Mouse (Mus musculus) embryonic facial prominence, embryonic 11.5 days (tissue): ENCODE results near the gene Acad9. TPM values are rescaled to one million over a fixed set of nuclear protein-coding genes. Genes with fewer than 3 reads are reported as not detected.

Experiments
- ATAC-seq: fragments of 200-750 bp; cut with Nextera tagmentation; replicated peaks from 2 replicates; pipeline ENCODE4 v1.8.0; 2017; ENCODE audit warnings: low read depth; ENCODE audit not compliant: insufficient number of reproducible peaks, low FRiP score, low TSS enrichment
- DNase-seq: peaks from one replicate; pipeline ENCODE4 v3.0.0-alpha.2; 2015; ENCODE audit warnings: low spot score
- H3K27ac ChIP-seq: fragments of 300-500 bp; sonication (generic); replicated peaks from 2 replicates; pipeline ENCODE4 v1.5.1; 2014; ENCODE audit warnings: mild to moderate bottlenecking, low read depth, low read length, control low read depth
- H3K27me3 ChIP-seq: fragments of 300-500 bp; sonication (generic); 2 replicates; pipeline ENCODE4 v1.6.1; 2014; ENCODE audit warnings: mild to moderate bottlenecking, low read length, moderate library complexity, mixed read lengths; ENCODE audit not compliant: control insufficient read depth, insufficient read depth
- H3K36me3 ChIP-seq: fragments of 300-500 bp; sonication (generic); replicated peaks from 2 replicates; pipeline ENCODE4 v1.6.1; 2014; ENCODE audit warnings: low read depth, mild to moderate bottlenecking, low read length, moderate library complexity, mixed read lengths; ENCODE audit not compliant: control insufficient read depth, insufficient read depth
- H3K4me1 ChIP-seq: fragments of 300-500 bp; sonication (generic); 2 replicates; pipeline ENCODE4 v1.6.1; 2014; ENCODE audit warnings: low read length, mixed read lengths; ENCODE audit not compliant: control insufficient read depth, insufficient read depth
- H3K4me2 ChIP-seq: fragments of 300-500 bp; sonication (generic); 2 replicates; pipeline ENCODE4 v1.6.1; 2014; ENCODE audit warnings: low read depth, mild to moderate bottlenecking, control low read depth, low read length, moderate library complexity
- H3K4me3 ChIP-seq: fragments of 300-500 bp; sonication (generic); 2 replicates; pipeline ENCODE4 v1.5.1; 2014; ENCODE audit warnings: low read depth, low read length, control low read depth
- H3K9ac ChIP-seq: fragments of 300-500 bp; sonication (generic); replicated peaks from 2 replicates; pipeline ENCODE4 v1.6.1; 2014; ENCODE audit warnings: mild to moderate bottlenecking, control low read depth, low read length
- H3K9me3 ChIP-seq: fragments of 300-500 bp; sonication (generic); replicated peaks from 2 replicates; pipeline ENCODE4 v1.6.1; 2016; ENCODE audit warnings: mild to moderate bottlenecking, low read length, inconsistent platforms, mixed read lengths; ENCODE audit not compliant: control insufficient read depth
- WGBS: fragments of 180-500 bp; shearing (Covaris S2); extraction: QIAGEN DNeasy Blood & Tissue Kit; methylation state at CpG from one replicate; pipeline ENCODE4 v1.1.7; 2014; 5-methylcytosine and 5-hydroxymethylcytosine counted together
- polyA plus RNA-seq: library from polyadenylated mRNA; unstranded; fragments of >200 nt; fragmentation: Nextera tagmentation; extraction: Ambion mirVana; gene quantifications from 2 replicates; pipeline ENCODE4 v1.2.1, GENCODE M21; 2014

Gene Acad9
- polyA plus RNA-seq, 1 experiment from 2014 or later = 103 TPM

DNA sequence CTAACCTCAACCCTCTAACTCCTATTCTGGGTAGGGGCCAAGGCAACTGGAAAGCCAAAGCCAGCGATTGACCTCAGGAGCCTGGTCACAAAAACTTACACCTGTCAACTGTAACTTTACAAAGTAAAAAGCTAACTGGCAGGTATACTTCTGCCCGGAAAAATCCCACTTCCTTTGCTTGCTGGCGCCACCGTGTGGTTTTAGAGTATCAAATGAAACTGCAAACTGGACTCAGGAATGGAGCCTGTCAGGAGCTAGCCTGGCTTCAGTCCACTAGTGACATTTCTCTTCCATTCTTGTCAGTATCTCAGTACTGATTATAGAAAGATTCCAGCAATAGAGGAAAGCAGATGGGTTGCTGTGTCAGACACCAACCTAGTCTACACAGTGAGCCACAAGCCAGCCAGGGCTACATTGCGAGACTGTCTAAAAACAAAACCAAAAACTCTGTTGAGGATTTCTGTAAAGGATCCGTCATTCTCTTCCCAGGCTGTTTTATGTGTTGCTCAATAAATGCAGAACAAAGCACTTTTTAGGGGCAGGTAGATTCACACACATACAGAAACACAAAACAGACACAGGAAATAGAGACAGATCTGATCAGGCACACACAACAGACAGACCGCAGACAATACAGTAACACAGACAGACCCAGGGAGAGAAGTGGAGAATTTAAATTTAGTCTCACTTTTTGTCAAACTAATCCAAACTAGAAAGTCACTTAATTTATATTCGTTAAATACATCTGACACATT lies 5.5 kb upstream of the Acad9 start:
- Histone ChIP-seq H3K27me3 (no peaks in the 10 kb centered on the region), H3K9me3 (no peaks in the 10 kb centered on the region), H3K4me2 (no peak overlapping the region), H3K9ac (no peak overlapping the region), H3K4me1 (no peaks in the 10 kb centered on the region), H3K4me3 (no peak overlapping the region), H3K36me3 (no peaks in the 10 kb centered on the region), H3K27ac (no peak overlapping the region)
- ATAC-seq (no peak), DNase-seq (peak; percentile 78)
- 36% methylated on average over 8 of the region's 8 CpGs for WGBS

GRCm38 (mm10) chr3:36064592-36065061 lies 1.2 kb upstream of the Acad9 start:
- ATAC-seq = no peak
- Histone ChIP-seq H3K4me3 (no peak overlapping the region), H3K4me2 (no peak overlapping the region), H3K27ac (no peak overlapping the region), H3K4me1 (no peaks in the 10 kb centered on the region; the same call in 1 of the 2 replicates), H3K9me3 (no peaks in the 10 kb centered on the region), H3K9ac (no peak overlapping the region), H3K36me3 (no peaks in the 10 kb centered on the region), H3K27me3 (no peaks in the 10 kb centered on the region)
- WGBS = 93% methylated on average over 1 of the region's 1 CpGs
- no peak for DNase-seq

GRCm38 (mm10) chr3:36065166-36065565 lies 613 bp upstream of the Acad9 start:
- H3K27me3 ChIP-seq = no peaks in the 10 kb centered on the region
- WGBS = 92% methylated on average over 2 of the region's 2 CpGs
- ATAC-seq (no peak), DNase-seq (no peak)
- no peak overlapping the region for H3K27ac ChIP-seq
- no peaks in the 10 kb centered on the region for H3K36me3 ChIP-seq
- no peaks in the 10 kb centered on the region for H3K9me3 ChIP-seq
- no peak overlapping the region for H3K9ac ChIP-seq
- H3K4me3 ChIP-seq = peak overlapping the region; percentile 88; the same call in 1 of the 2 replicates
- H3K4me2 ChIP-seq = peak overlapping the region; percentile 34
- no peaks in the 10 kb centered on the region; the same call in 1 of the 2 replicates for H3K4me1 ChIP-seq

DNA sequence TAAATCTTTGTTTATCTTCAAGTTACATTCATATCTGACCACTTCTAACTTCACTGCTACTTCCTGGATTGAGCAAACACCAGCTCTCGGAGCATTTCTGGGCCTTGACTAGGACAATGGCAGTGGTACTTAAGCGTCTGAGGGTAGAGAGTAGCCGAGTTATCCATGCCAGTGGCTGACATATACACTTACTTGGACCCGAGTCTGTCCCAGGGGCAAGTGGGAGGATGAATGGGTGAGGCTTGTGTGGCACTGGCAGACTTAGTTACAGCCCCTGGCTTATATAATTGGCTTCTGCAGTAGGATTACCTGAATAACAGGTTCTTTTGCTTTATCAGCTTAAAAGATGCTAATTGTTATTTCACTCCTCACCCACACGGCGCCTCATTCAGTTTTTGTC lies 2.0 kb downstream of the Acad9 start:
- DNase-seq (no peak), ATAC-seq (no peak)
- no peaks in the 10 kb centered on the region for H3K9me3 ChIP-seq
- no peak overlapping the region for H3K27ac ChIP-seq
- H3K4me2 ChIP-seq = no peak overlapping the region
- H3K4me1 ChIP-seq = no peaks in the 10 kb centered on the region; the same call in 1 of the 2 replicates
- H3K4me3 ChIP-seq = no peak overlapping the region
- WGBS = 84% methylated on average over 6 of the region's 6 CpGs
- no peak overlapping the region for H3K9ac ChIP-seq
- H3K27me3 ChIP-seq = no peaks in the 10 kb centered on the region
- H3K36me3 ChIP-seq = no peaks in the 10 kb centered on the region

GRCm38 (mm10) chr3:36070436-36070835 lies 4.7 kb downstream of the Acad9 start:
- no peaks in the 10 kb centered on the region for H3K27me3 ChIP-seq
- H3K4me1 ChIP-seq = no peaks in the 10 kb centered on the region; the same call in 1 of the 2 replicates
- no peaks in the 10 kb centered on the region for H3K9me3 ChIP-seq
- no peak overlapping the region for H3K4me2 ChIP-seq
- H3K9ac ChIP-seq = no peak overlapping the region
- 92% methylated on average over 4 of the region's 4 CpGs for WGBS
- DNase-seq (no peak), ATAC-seq (no peak)
- H3K36me3 ChIP-seq = no peaks in the 10 kb centered on the region; the same call in 1 of the 2 replicates
- H3K4me3 ChIP-seq = no peak overlapping the region
- no peak overlapping the region for H3K27ac ChIP-seq

- H3K36me3 ChIP-seq = peaks cover 3% of the 10 kb centered on the region
- DNase-seq (no peak), ATAC-seq (no peak)
- H3K4me1 ChIP-seq = no peaks in the 10 kb centered on the region; the same call in 1 of the 2 replicates
- H3K9me3 ChIP-seq = no peaks in the 10 kb centered on the region
- H3K4me2 ChIP-seq = no peak overlapping the region
- no peak overlapping the region for H3K4me3 ChIP-seq
- no peak overlapping the region for H3K27ac ChIP-seq
- H3K9ac ChIP-seq = no peak overlapping the region
- no peaks in the 10 kb centered on the region for H3K27me3 ChIP-seq
- WGBS = 92% methylated on average over 5 of the region's 5 CpGs
Measured at GRCm38 (mm10) chr3:36071047-36071446, 5.3 kb downstream of the Acad9 start.

DNA sequence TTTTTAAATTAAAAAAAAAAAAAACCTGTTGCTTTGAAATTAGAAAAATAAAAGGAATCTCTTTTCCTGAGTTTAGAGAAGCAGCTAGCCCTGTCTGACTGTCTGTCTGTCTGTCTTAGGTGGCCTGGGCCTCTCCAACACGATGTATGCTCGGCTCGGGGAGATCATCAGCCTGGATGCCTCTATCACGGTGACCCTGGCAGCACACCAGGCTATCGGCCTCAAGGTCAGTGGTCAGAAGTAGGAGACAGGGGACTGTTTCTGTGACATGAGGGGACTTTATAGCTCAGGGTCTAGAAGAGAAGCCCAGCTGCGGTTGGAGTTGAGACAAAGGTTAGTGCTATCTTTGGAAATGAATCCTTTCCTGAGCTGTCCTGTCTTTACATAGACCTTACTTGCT lies 8.5 kb downstream of the Acad9 start:
- Histone ChIP-seq H3K4me2 (no peak overlapping the region), H3K4me3 (no peak overlapping the region), H3K36me3 (peaks cover 4% of the 10 kb centered on the region), H3K9me3 (no peaks in the 10 kb centered on the region), H3K27me3 (no peaks in the 10 kb centered on the region), H3K27ac (no peak overlapping the region), H3K4me1 (no peaks in the 10 kb centered on the region), H3K9ac (no peak overlapping the region)
- WGBS = 93% methylated on average over 6 of the region's 6 CpGs
- ATAC-seq = no peak
- DNase-seq = no peak

DNA sequence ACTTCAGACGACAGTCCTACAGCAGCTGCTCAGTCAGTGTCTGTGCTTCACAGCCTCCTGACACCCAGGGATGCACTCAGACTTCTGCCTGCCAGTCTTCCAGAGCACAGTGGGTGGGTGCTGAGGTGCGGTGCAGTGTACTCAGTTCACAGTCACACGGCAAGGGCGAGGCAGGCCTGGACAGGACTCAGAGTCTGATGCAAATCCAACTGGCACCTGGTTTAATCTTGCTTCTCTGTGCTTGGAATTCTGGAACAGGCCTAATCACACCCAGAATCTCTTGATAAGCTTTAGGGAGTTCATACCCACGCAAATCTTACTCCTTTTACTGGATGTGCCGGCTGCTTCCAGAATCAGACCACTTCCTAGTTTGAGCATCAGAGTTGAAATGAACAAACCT lies 9.7 kb downstream of the Acad9 start:
- 95% methylated on average over 6 of the region's 6 CpGs for WGBS
- H3K27me3 ChIP-seq = no peaks in the 10 kb centered on the region
- ATAC-seq (no peak), DNase-seq (no peak)
- H3K27ac ChIP-seq = no peak overlapping the region
- H3K9me3 ChIP-seq = no peaks in the 10 kb centered on the region
- no peaks in the 10 kb centered on the region for H3K4me1 ChIP-seq
- peaks cover 4% of the 10 kb centered on the region for H3K36me3 ChIP-seq
- no peak overlapping the region for H3K9ac ChIP-seq
- H3K4me3 ChIP-seq = no peak overlapping the region
- H3K4me2 ChIP-seq = no peak overlapping the region
